Mouse (Mus musculus): ENCODE results near the gene Prss56.

Gene Prss56

GRCm38 (mm10) chr1:87232197-87232596 lies 49.1 kb downstream of the Prss56 start:
- DNase-seq (ENCODE audit: low spot score in 2 of 2), result no peak
